Mouse (Mus musculus): ENCODE results near the gene Stx6.
A peak's percentile ranks its signal among the peaks of the same experiment; 100 is the strongest.

The Stx6 gene

GRCm38 (mm10) chr1:155158141-155158969 lies at the start of gene Stx6:
TSS of gene Stx6 (plus strand) at chr1:155158715.
- peak; percentile 98 for DNase-seq

GRCm38 (mm10) chr1:155109387-155110350 lies 48.8 kb upstream of the Stx6 start:
- DNase-seq: no peak

- no peak for DNase-seq
Observed at GRCm38 (mm10) chr1:155111491-155111890, 47.0 kb upstream of the Stx6 start.

GRCm38 (mm10) chr1:155112118-155112517 lies 46.4 kb upstream of the Stx6 start:
- no peak for DNase-seq

GRCm38 (mm10) chr1:155112875-155113274 lies 45.6 kb upstream of the Stx6 start:
- DNase-seq: no peak

- no peak for DNase-seq
Observed at GRCm38 (mm10) chr1:155113946-155114345, 44.6 kb upstream of the Stx6 start.

- DNase-seq: no peak
Observed at GRCm38 (mm10) chr1:155119719-155120118, 38.8 kb upstream of the Stx6 start.

GRCm38 (mm10) chr1:155121977-155122939 lies 36.3 kb upstream of the Stx6 start:
- peak; percentile 22 for DNase-seq

- no peak for DNase-seq
Observed at GRCm38 (mm10) chr1:155124397-155124796, 34.1 kb upstream of the Stx6 start.

- DNase-seq: no peak
Observed at GRCm38 (mm10) chr1:155126716-155127115, 31.8 kb upstream of the Stx6 start.

GRCm38 (mm10) chr1:155127429-155127934 lies 31.0 kb upstream of the Stx6 start:
- DNase-seq: no peak

- no peak for DNase-seq
Observed at GRCm38 (mm10) chr1:155134866-155135265, 23.6 kb upstream of the Stx6 start.

- DNase-seq: peak; percentile 57
Observed at GRCm38 (mm10) chr1:155138795-155139194, 19.7 kb upstream of the Stx6 start.

- peak; percentile 50 for DNase-seq
Observed at GRCm38 (mm10) chr1:155140076-155140475, 18.4 kb upstream of the Stx6 start.

- DNase-seq: peak; percentile 29
Observed at GRCm38 (mm10) chr1:155145620-155146019, 12.9 kb upstream of the Stx6 start.

GRCm38 (mm10) chr1:155146572-155146980 lies 11.9 kb upstream of the Stx6 start, which contains the start of gene Mr1:
TSS of gene Mr1 (minus strand) at chr1:155146814.
- DNase-seq: peak; percentile 61

- no peak for DNase-seq
Observed at GRCm38 (mm10) chr1:155147228-155147627, 11.3 kb upstream of the Stx6 start.

- no peak for DNase-seq
Observed at GRCm38 (mm10) chr1:155149403-155149802, 9.1 kb upstream of the Stx6 start.

- DNase-seq: no peak
Observed at GRCm38 (mm10) chr1:155150821-155151220, 7.7 kb upstream of the Stx6 start.

GRCm38 (mm10) chr1:155153906-155154305 lies 4.6 kb upstream of the Stx6 start:
- no peak for DNase-seq

- DNase-seq: peak; percentile 54
Observed at GRCm38 (mm10) chr1:155158970-155159484, 512 bp downstream of the Stx6 start.

- DNase-seq: no peak
Observed at GRCm38 (mm10) chr1:155167453-155167852, 8.9 kb downstream of the Stx6 start.
